Mouse (Mus musculus): ENCODE results near the gene Rsl1d1. TPM values are rescaled to one million over a fixed set of nuclear protein-coding genes. Genes with fewer than 3 reads are reported as not detected.

Gene Rsl1d1
- polyA plus RNA-seq, 2 experiments = 43.6 to 109 TPM

- 86% methylated on average over 2 of the region's 2 CpGs for WGBS (ENCODE audit: insufficient replicate concordance)
- peaks cover 57% of the 10 kb centered on the region for H3K36me3 ChIP-seq (replicated peaks; ENCODE audit: control insufficient read depth, insufficient read depth, low read depth)
- no peak for ATAC-seq (ENCODE audit: insufficient read depth)
Measured at GRCm38 (mm10) chr16:11193231-11193630, 9.9 kb downstream of the Rsl1d1 start.

GRCm38 (mm10) chr16:11190150-11190549 is 13.0 kb downstream of the Rsl1d1 start:
- H3K27ac ChIP-seq = no peak overlapping the region
- no peak for ATAC-seq (ENCODE audit: insufficient read depth)
- DNase-seq (ENCODE audit: low read depth in 3 of 3, low spot score in 3 of 3) = no peak
- WGBS (ENCODE audit: insufficient replicate concordance) = 72% methylated on average over 7 of the region's 7 CpGs
- peaks cover 28% of the 10 kb centered on the region for H3K36me3 ChIP-seq (replicated peaks; ENCODE audit: control insufficient read depth, insufficient read depth, low read depth)
- no peaks in the 10 kb centered on the region for H3K4me1 ChIP-seq (replicated peaks; ENCODE audit: control insufficient read depth in 2 of 2, insufficient read depth in 2 of 2, low read length in 1 of 2)
- TF ChIP-seq EP300 (IDR thresholded peaks at IDR 0.05; ENCODE audit: low read depth) = no peak
- H3K4me2 ChIP-seq (ENCODE audit: low read depth) = no peak overlapping the region
- no peak overlapping the region for H3K4me3 ChIP-seq (ENCODE audit: insufficient read depth in 1 of 2, low read depth in 2 of 2, low read length in 2 of 2)
- H3K27me3 ChIP-seq (ENCODE audit: control insufficient read depth, insufficient read depth, low read length) = no peaks in the 10 kb centered on the region
- H3K9me3 ChIP-seq (ENCODE audit: control insufficient read depth, low read length) = no peaks in the 10 kb centered on the region
- no peak overlapping the region for H3K9ac ChIP-seq (replicated peaks)

More at GRCm38 (mm10) chr16:11193231-11193630, 9.9 kb downstream of the Rsl1d1 start:
- no peak for DNase-seq (ENCODE audit: low read depth in 3 of 3, low spot score in 3 of 3)
- Histone ChIP-seq H3K27ac (no peak overlapping the region), H3K4me1 (replicated peaks; ENCODE audit: control insufficient read depth in 2 of 2, insufficient read depth in 2 of 2, low read length in 1 of 2) (peaks cover 0 to under 1% of the 10 kb centered on the region in 2 experiments; a peak in 1 of 4 replicates), H3K27me3 (ENCODE audit: control insufficient read depth, insufficient read depth, low read length) (no peaks in the 10 kb centered on the region), H3K4me3 (ENCODE audit: insufficient read depth in 1 of 2, low read depth in 2 of 2, low read length in 2 of 2) (no peak overlapping the region), H3K9ac (replicated peaks) (no peak overlapping the region), H3K9me3 (ENCODE audit: control insufficient read depth, low read length) (no peaks in the 10 kb centered on the region), H3K4me2 (ENCODE audit: low read depth) (no peak overlapping the region)
- TF ChIP-seq CTCF (IDR thresholded peaks at IDR 0.05; ENCODE audit: low read depth) (no peak), EP300 (IDR thresholded peaks at IDR 0.05; ENCODE audit: low read depth) (no peak)

- Histone ChIP-seq H3K9me3 (ENCODE audit: control insufficient read depth, low read length) (no peaks in the 10 kb centered on the region), H3K27me3 (ENCODE audit: control insufficient read depth, insufficient read depth, low read length) (no peaks in the 10 kb centered on the region; the same call in 1 of the 2 replicates), H3K4me1 (replicated peaks; ENCODE audit: control insufficient read depth in 2 of 2, insufficient read depth in 2 of 2, low read length in 1 of 2) (peaks cover 10 to 11% of the 10 kb centered on the region in 2 experiments), H3K4me2 (ENCODE audit: low read depth) (peak overlapping the region; percentile 93), H3K36me3 (replicated peaks; ENCODE audit: control insufficient read depth, insufficient read depth, low read depth) (no peaks in the 10 kb centered on the region), H3K9ac (replicated peaks) (no peak overlapping the region), H3K4me3 (ENCODE audit: insufficient read depth in 1 of 2, low read depth in 2 of 2, low read length in 2 of 2) (no peak overlapping the region), H3K27ac (no peak overlapping the region)
- no peak for DNase-seq (ENCODE audit: low read depth in 3 of 3, low spot score in 3 of 3)
- ATAC-seq (ENCODE audit: insufficient read depth) = no peak
- 65% methylated on average over 2 of the region's 2 CpGs for WGBS (ENCODE audit: insufficient replicate concordance)
- TF ChIP-seq EP300 (IDR thresholded peaks at IDR 0.05; ENCODE audit: low read depth) = no peak
- TF ChIP-seq CTCF (IDR thresholded peaks at IDR 0.05; ENCODE audit: low read depth) = no peak
Measured at GRCm38 (mm10) chr16:11177404-11177803, 25.7 kb downstream of the Rsl1d1 start.

- no peak for TF ChIP-seq CTCF (IDR thresholded peaks at IDR 0.05; ENCODE audit: low read depth)
- no peak for TF ChIP-seq EP300 (IDR thresholded peaks at IDR 0.05; ENCODE audit: low read depth)
- H3K4me2 ChIP-seq (ENCODE audit: low read depth) = peak overlapping the region; percentile 93
- peak overlapping the region; percentile 97 for H3K9ac ChIP-seq (replicated peaks)
- H3K4me3 ChIP-seq (ENCODE audit: insufficient read depth in 1 of 2, low read depth in 2 of 2, low read length in 2 of 2) = peak overlapping the region; percentile 77 to 99
- ATAC-seq (ENCODE audit: insufficient read depth) (no peak), DNase-seq (ENCODE audit: low read depth in 3 of 3, low spot score in 3 of 3) (no peak)
- H3K36me3 ChIP-seq (replicated peaks; ENCODE audit: control insufficient read depth, insufficient read depth, low read depth) = no peaks in the 10 kb centered on the region
- peak overlapping the region; percentile 78 for H3K27ac ChIP-seq
- no peaks in the 10 kb centered on the region; the same call in 1 of the 2 replicates for H3K27me3 ChIP-seq (ENCODE audit: control insufficient read depth, insufficient read depth, low read length)
- peaks cover 10 to 15% of the 10 kb centered on the region in 2 experiments for H3K4me1 ChIP-seq (replicated peaks; ENCODE audit: control insufficient read depth in 2 of 2, insufficient read depth in 2 of 2, low read length in 1 of 2)
- H3K9me3 ChIP-seq (ENCODE audit: control insufficient read depth, low read length) = no peaks in the 10 kb centered on the region
- 4% methylated on average over 4 of the region's 4 CpGs for WGBS (ENCODE audit: insufficient replicate concordance)
Measured at GRCm38 (mm10) chr16:11176884-11177244, 26.3 kb downstream of the Rsl1d1 start.

GRCm38 (mm10) chr16:11176208-11176883 is 26.8 kb downstream of the Rsl1d1 start, which contains the start of gene Zc3h7a:
Zc3h7a (minus strand) TSS chr16:11176393.
- Histone ChIP-seq H3K4me1 (replicated peaks; ENCODE audit: control insufficient read depth in 2 of 2, insufficient read depth in 2 of 2, low read length in 1 of 2) (peaks cover 10 to 15% of the 10 kb centered on the region in 2 experiments), H3K36me3 (replicated peaks; ENCODE audit: control insufficient read depth, insufficient read depth, low read depth) (no peaks in the 10 kb centered on the region), H3K9ac (replicated peaks) (peak within 1 kb of the TSS; percentile 97), H3K4me2 (ENCODE audit: low read depth) (peak within 1 kb of the TSS; percentile 93), H3K27me3 (ENCODE audit: control insufficient read depth, insufficient read depth, low read length) (no peaks in the 10 kb centered on the region; the same call in 1 of the 2 replicates), H3K4me3 (ENCODE audit: insufficient read depth in 1 of 2, low read depth in 2 of 2, low read length in 2 of 2) (peak within 1 kb of the TSS; percentile 77 to 99), H3K9me3 (ENCODE audit: control insufficient read depth, low read length) (no peaks in the 10 kb centered on the region), H3K27ac (peak within 1 kb of the TSS; percentile 78)
- WGBS (ENCODE audit: insufficient replicate concordance) = under 1% methylated on average over 49 of the region's 57 CpGs
- peak; percentile 81 to 83 (median 81) for DNase-seq (ENCODE audit: low read depth in 3 of 3, low spot score in 3 of 3)
- peak; percentile 90 for ATAC-seq (ENCODE audit: insufficient read depth)
- TF ChIP-seq CTCF (IDR thresholded peaks at IDR 0.05; ENCODE audit: low read depth) = peak; percentile 71
- no peak for TF ChIP-seq EP300 (IDR thresholded peaks at IDR 0.05; ENCODE audit: low read depth)
